Mouse (Mus musculus) midbrain, embryonic 16.5 days (tissue): ENCODE measurements around the gene Tmprss11d. TPM values are rescaled to one million over a fixed set of nuclear protein-coding genes. Genes with fewer than 3 reads are reported as not detected.
"Not testable (repeated sequence)": the region's sequence is repeated elsewhere in the genome, so short reads cannot be mapped to it uniquely, and the experiment has no call there.

ENCODE experiments used
- ATAC-seq: fragments of 200-750 bp; cut with Nextera tagmentation; 2 replicates; pipeline ENCODE4 v1.8.0; 2017; ENCODE audit warnings: moderate TSS enrichment
- H3K27ac ChIP-seq: fragments of 300-500 bp; sonication (generic); 2 replicates; pipeline ENCODE4 v1.5.1; 2014; ENCODE audit warnings: mild to moderate bottlenecking, low read length, mixed read lengths
- H3K27me3 ChIP-seq: fragments of 300-500 bp; sonication (generic); 2 replicates; pipeline ENCODE4 v1.6.1; 2014; ENCODE audit warnings: low read depth, low read length, mixed read lengths; ENCODE audit not compliant: control insufficient read depth, insufficient read depth
- H3K36me3 ChIP-seq: fragments of 300-500 bp; sonication (generic); 2 replicates; pipeline ENCODE4 v1.6.1; 2014; ENCODE audit warnings: mild to moderate bottlenecking, low read length, moderate library complexity, mixed read lengths; ENCODE audit not compliant: control insufficient read depth, insufficient read depth
- H3K4me1 ChIP-seq: fragments of 300-500 bp; sonication (generic); 2 replicates; pipeline ENCODE4 v1.6.1; 2014; ENCODE audit warnings: mild to moderate bottlenecking, low read length, mixed read lengths; ENCODE audit not compliant: control insufficient read depth, insufficient read depth
- H3K4me2 ChIP-seq: fragments of 300-500 bp; sonication (generic); 2 replicates; pipeline ENCODE4 v1.6.1; 2014; ENCODE audit warnings: mild to moderate bottlenecking, low read length, mixed read lengths
- H3K4me3 ChIP-seq: fragments of 300-500 bp; sonication (generic); 2 replicates; pipeline ENCODE4 v1.5.1; 2014; ENCODE audit warnings: low read depth, mild to moderate bottlenecking, low read length, moderate library complexity, mixed read lengths
- H3K9ac ChIP-seq: fragments of 300-500 bp; sonication (generic); 2 replicates; pipeline ENCODE4 v1.6.1; 2014; ENCODE audit warnings: low read depth, low read length, mixed read lengths
- H3K9me3 ChIP-seq: fragments of 300-500 bp; sonication (generic); replicated peaks from 2 replicates; pipeline ENCODE4 v1.6.1; 2014; ENCODE audit warnings: mild to moderate bottlenecking, low read length, mixed read lengths; ENCODE audit not compliant: control insufficient read depth, poor library complexity, severe bottlenecking
- WGBS: fragments of 180-500 bp; shearing (Covaris S2); extraction: QIAGEN DNeasy Blood & Tissue Kit; methylation state at CpG from one replicate; pipeline ENCODE4 v1.1.7; 2014; 5-methylcytosine and 5-hydroxymethylcytosine counted together
- polyA plus RNA-seq: library from polyadenylated mRNA; unstranded; fragments of >200 nt; fragmentation: Nextera tagmentation; extraction: Ambion mirVana; gene quantifications from 2 replicates; pipeline ENCODE4 v1.2.1, GENCODE M21; 2015

Gene Tmprss11d
- polyA plus RNA-seq, 1 experiment from 2014 or later = 0.08 TPM

DNA sequence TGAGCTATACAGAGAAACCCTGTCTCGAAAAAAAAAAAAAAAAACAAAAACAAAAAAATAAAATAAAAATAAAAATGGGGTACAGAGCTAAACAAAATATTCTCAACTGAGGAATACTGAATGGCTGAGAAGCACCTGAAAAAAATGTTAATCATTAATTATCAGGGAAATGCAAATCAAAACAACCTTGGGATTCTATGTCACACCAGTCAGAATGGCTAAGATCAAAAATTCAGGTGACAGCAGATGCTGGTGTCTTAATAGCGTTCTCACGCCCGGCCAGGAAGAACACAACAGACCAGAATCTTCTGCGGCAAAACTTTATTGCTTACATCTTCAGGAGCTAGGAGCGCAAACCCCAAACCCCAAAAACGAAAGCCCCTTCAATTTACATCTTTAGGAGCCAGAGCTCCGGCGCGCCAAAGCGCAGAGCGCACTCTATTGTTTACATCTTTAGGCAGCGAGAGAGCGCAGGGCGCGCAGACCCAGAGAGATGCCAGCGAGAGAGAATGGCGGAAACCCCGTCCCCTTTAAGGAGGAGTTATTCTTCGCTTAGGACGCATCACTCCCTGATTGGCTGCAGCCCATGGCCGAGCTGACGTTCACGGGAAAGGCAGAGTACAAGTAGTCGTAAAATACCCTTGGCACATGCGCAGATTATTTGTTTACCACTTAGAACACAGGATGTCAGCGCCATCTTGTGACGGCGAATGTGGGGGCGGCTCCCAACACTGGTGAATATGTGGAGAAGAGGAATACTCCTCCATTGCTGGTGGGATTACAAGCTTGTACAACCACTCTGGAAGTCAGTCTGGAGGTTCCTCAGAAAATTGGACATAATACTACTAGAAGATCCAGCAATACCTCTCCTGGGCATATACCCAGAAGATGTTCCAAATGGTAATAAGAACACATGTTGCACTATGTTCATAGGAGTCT, 54.9 kb downstream of the Tmprss11d start:
- 41% methylated on average over 26 of the region's 30 CpGs for WGBS
- not testable (repeated sequence) for H3K27ac ChIP-seq, H3K4me1 ChIP-seq, H3K27me3 ChIP-seq, H3K36me3 ChIP-seq, H3K9me3 ChIP-seq
- Histone ChIP-seq H3K4me3 (peak overlapping the region; percentile 38), H3K4me2 (peak overlapping the region; percentile 41), H3K9ac (peak overlapping the region; percentile 30; the same call in 1 of the 2 replicates)
- ATAC-seq = peak; percentile 94

GRCm38 (mm10) chr5:86306116-86306515, 67.1 kb downstream of the Tmprss11d start:
- H3K4me3 ChIP-seq = no peak overlapping the region
- no peak for ATAC-seq
- H3K4me1 ChIP-seq = no peaks in the 10 kb centered on the region
- no peak overlapping the region for H3K27ac ChIP-seq
- H3K27me3 ChIP-seq = no peaks in the 10 kb centered on the region
- H3K36me3 ChIP-seq = no peaks in the 10 kb centered on the region
- 91% methylated on average over 5 of the region's 5 CpGs for WGBS
- H3K9me3 ChIP-seq = no peaks in the 10 kb centered on the region
- no peak overlapping the region for H3K9ac ChIP-seq
- no peak overlapping the region for H3K4me2 ChIP-seq

GRCm38 (mm10) chr5:86303877-86304276, 69.3 kb downstream of the Tmprss11d start:
- Histone ChIP-seq H3K4me1 (no peaks in the 10 kb centered on the region), H3K9ac (no peak overlapping the region), H3K4me3 (no peak overlapping the region), H3K9me3 (no peaks in the 10 kb centered on the region), H3K27ac (no peak overlapping the region), H3K27me3 (no peaks in the 10 kb centered on the region), H3K36me3 (no peaks in the 10 kb centered on the region), H3K4me2 (no peak overlapping the region)
- ATAC-seq = no peak
- WGBS = 84% methylated on average over 8 of the region's 8 CpGs

DNA sequence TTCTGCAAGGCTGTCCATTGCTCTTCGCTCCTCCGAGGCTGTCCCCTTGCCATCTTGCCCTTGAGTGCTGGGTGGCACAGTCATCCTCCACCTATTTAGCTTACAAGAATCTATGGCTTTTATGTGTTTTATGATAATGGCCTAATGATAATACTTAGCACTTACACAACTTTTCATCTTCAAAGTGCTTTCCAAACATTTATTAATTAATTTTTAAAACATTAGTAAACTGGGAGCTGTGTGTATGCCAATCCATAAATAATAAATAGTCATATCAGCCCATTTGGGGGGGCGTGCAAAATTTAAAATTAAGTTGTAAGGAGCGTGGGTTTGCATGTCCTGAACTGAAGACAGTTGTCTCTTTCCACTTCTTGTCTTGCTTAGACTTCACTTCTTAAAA, 84.0 kb downstream of the Tmprss11d start, which contains the start of gene Tmprss11c:
TSS of gene Tmprss11c (minus strand) at position 101 of the 400 bp plus-strand sequence.
- H3K4me1 ChIP-seq = no peaks in the 10 kb centered on the region
- H3K4me3 ChIP-seq = no peak within 1 kb of the TSS
- H3K9me3 ChIP-seq = no peaks in the 10 kb centered on the region
- no peak within 1 kb of the TSS for H3K4me2 ChIP-seq
- no peaks in the 10 kb centered on the region for H3K27me3 ChIP-seq
- WGBS = 90% methylated on average over 4 of the region's 4 CpGs
- no peak for ATAC-seq
- H3K27ac ChIP-seq = no peak within 1 kb of the TSS
- H3K9ac ChIP-seq = no peak within 1 kb of the TSS
- no peaks in the 10 kb centered on the region for H3K36me3 ChIP-seq

Other genes with a start within 250 kb of the Tmprss11d start
- 15.0 and 15.6 TPM in 2 replicates for gene Uba6, start 200.6 kb downstream of the Tmprss11d start, polyA plus RNA-seq
- gene Gnrhr, start 175.5 kb downstream of the Tmprss11d start, polyA plus RNA-seq = 0.10 TPM in 1 of 2 replicates, not detected in the other
- gene Tmprss11c, start 84.1 kb downstream of the Tmprss11d start, polyA plus RNA-seq = not detected in 2 replicates
- gene Tmprss11a, start 95.6 kb upstream of the Tmprss11d start, polyA plus RNA-seq = not detected in 2 replicates
- not detected in 2 replicates for gene Tmprss11g, start 145.2 kb upstream of the Tmprss11d start, polyA plus RNA-seq